Comparison of ENCODE assay signal across 14 mouse cellular contexts in the genomic region with DNA sequence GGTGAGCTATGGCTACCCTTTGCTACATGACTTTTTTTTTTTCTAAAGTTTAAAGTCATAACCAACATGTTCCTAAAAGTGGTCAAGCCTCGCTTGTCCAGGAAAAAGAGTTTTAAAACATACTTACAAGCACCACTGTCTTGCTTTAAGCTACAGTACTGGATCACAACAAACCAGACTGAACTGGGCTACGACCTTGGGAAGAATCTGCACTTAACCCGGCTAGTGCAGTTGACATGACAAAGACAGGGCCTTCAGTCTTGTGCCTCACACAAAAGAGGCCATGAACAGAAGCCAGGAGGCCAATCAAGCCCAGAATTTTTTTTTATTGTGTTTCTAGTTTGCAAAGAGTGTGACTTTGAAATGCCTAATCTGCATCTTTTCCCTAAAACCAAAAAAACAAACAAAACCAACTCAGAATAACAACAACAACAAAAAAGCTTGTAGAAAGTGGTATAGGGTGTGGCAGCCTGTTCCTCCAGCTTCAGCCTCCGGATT.
"Had no signal": no experiment of that assay in that cellular context is flagged by ENCODE, and none has a peak within 500 bp of the region (broad histone marks: within the 10 kb centered on the region; RNA-seq: fewer than 3 reads in every experiment).

No protein-coding gene starts in this region.

- H3K4me1 ChIP-seq: liver, embryonic 13.5 days; lung, embryonic 15.5 days; midbrain, embryonic 12.5 days; neural tube, embryonic 13.5 days had no signal

- H3K27me3 ChIP-seq: limb, embryonic 12.5 days; liver, embryonic 13.5 days; lung, embryonic 15.5 days; midbrain, embryonic 12.5 days; neural tube, embryonic 13.5 days had no signal

- H3K27ac ChIP-seq: liver, embryonic 13.5 days; lung, embryonic 15.5 days; midbrain, embryonic 12.5 days; neural tube, embryonic 13.5 days had no signal

- DNase-seq: kidney, adult 2 months; kidney, postnatal 25 days; liver; liver, embryonic 13.5 days; liver, postnatal 0 days; retina, postnatal 1 day; right cerebral cortex, postnatal 4 days; spleen, adult 18-20 months; thymus, adult 18-20 months; thymus, postnatal 25 days had no signal

- H3K4me3 ChIP-seq: limb, embryonic 12.5 days; liver, embryonic 13.5 days; lung, embryonic 15.5 days; midbrain, embryonic 12.5 days; neural tube, embryonic 13.5 days had no signal

- H3K9ac ChIP-seq: limb, embryonic 12.5 days; liver, embryonic 13.5 days; liver, postnatal 0 days; lung, embryonic 15.5 days; midbrain, embryonic 12.5 days; neural tube, embryonic 13.5 days had no signal

- H3K9me3 ChIP-seq: limb, embryonic 12.5 days; liver, embryonic 13.5 days; lung, embryonic 15.5 days; midbrain, embryonic 12.5 days; neural tube, embryonic 13.5 days had no signal
